Mouse (Mus musculus): ENCODE results near the gene Cyp4f13.

DNA sequence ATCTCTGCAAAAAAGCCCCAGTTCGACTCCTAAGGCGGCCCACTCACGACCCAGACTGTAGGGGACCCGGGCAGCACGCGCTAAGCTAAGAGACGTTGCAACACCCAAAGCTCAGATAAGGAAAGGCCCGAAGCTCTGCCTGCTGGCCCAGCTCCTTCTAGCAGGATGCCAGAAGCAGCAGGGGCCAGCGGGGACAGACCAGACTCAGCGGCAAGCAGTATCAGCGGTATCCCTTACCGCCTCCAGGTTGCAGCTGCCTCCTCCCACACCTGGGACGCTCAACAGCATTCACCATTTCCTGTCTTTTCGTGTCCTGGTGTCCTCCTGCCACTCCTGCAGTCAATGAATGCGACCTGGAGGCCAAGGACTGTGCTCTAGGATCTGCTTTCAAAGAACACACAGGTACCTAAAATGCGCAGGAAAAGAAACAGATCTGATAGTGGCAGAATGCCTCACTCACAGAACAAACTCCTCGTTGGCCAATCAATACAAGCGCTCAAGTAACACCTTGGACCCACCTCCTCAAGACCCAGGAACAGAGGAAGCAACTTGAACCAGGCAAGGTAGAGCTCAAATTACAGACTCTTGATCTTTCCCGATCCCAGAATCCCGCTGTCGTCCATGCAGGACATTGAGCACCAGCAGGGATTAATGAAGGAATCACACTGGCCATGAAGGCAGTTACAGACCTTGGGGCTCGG lies 69.6 kb downstream of the Cyp4f13 start:
- TF ChIP-seq CTCF (IDR thresholded peaks at IDR 0.05; ENCODE audit: low read depth) (no peak), EP300 (IDR thresholded peaks at IDR 0.05; ENCODE audit: low read depth) (no peak)
